Mouse (Mus musculus): Measurements from ENCODE around the gene Arid5b. TPM values are rescaled to one million over a fixed set of nuclear protein-coding genes. Genes with fewer than 3 reads are reported as not detected.

The Arid5b gene
- total and polyA plus RNA-seq, 2 experiments from 2014 or later: 13.3 to 13.6 TPM

DNA sequence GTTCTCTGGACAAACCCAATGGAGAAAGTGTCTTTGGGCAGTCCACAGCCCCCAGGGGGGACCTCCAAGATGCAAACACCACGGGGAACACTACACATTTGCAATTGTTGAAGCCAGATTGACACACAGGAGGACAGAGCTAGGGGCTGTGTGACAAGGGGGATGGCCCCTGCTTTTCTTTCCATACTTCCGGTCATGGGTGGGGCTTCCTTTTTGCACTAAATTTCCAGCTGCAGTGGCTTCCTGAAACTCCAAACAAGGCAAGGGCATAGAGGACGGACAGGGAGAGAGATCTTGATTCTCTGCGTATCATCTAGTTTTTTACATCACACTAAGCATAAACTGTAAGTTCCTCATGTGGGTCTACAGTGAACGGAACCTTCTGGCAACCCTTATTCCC is 210.6 kb downstream of the Arid5b start:
- Histone ChIP-seq H3K9me3 (ENCODE audit: low read length) (no peaks in the 10 kb centered on the region), H3K36me3 (ENCODE audit: insufficient read depth, low read length) (no peaks in the 10 kb centered on the region), H3K4me3 (ENCODE audit: low read depth, low read length) (no peak overlapping the region), H3K27me3 (ENCODE audit: insufficient read depth, low read length) (no peaks in the 10 kb centered on the region), H3K27ac (ENCODE audit: low read depth, low read length) (no peak overlapping the region), H3K9ac (replicated peaks; ENCODE audit: low read length, poor library complexity, severe bottlenecking) (no peak overlapping the region), H3K4me2 (ENCODE audit: low read depth, low read length, poor library complexity, severe bottlenecking) (no peak overlapping the region), H3K4me1 (ENCODE audit: insufficient read depth, low read length) (no peaks in the 10 kb centered on the region)
- 83% methylated on average over 5 of the region's 5 CpGs for WGBS
- DNase-seq (ENCODE audit: low spot score): no peak
- no peak for ATAC-seq (ENCODE audit: low FRiP score)
- TF ChIP-seq CTCF (IDR thresholded peaks at IDR 0.05): no peak

- WGBS: 80% methylated on average over 5 of the region's 5 CpGs
- Histone ChIP-seq H3K27ac (ENCODE audit: low read depth, low read length) (no peak overlapping the region), H3K36me3 (ENCODE audit: insufficient read depth, low read length) (no peaks in the 10 kb centered on the region), H3K4me3 (ENCODE audit: low read depth, low read length) (no peak overlapping the region), H3K4me2 (ENCODE audit: low read depth, low read length, poor library complexity, severe bottlenecking) (no peak overlapping the region), H3K27me3 (ENCODE audit: insufficient read depth, low read length) (no peaks in the 10 kb centered on the region), H3K4me1 (ENCODE audit: insufficient read depth, low read length) (no peaks in the 10 kb centered on the region), H3K9me3 (ENCODE audit: low read length) (no peaks in the 10 kb centered on the region), H3K9ac (replicated peaks; ENCODE audit: low read length, poor library complexity, severe bottlenecking) (no peak overlapping the region)
- DNase-seq (ENCODE audit: low spot score) (no peak), ATAC-seq (ENCODE audit: low FRiP score) (no peak)
- TF ChIP-seq CTCF (IDR thresholded peaks at IDR 0.05): no peak
Measured at GRCm38 (mm10) chr10:68066173-68066572, 212.4 kb downstream of the Arid5b start.

- Histone ChIP-seq H3K9ac (replicated peaks; ENCODE audit: low read length, poor library complexity, severe bottlenecking) (no peak overlapping the region), H3K4me3 (ENCODE audit: low read depth, low read length) (no peak overlapping the region), H3K4me1 (ENCODE audit: insufficient read depth, low read length) (no peaks in the 10 kb centered on the region; the same call in 1 of the 2 replicates), H3K27me3 (ENCODE audit: insufficient read depth, low read length) (no peaks in the 10 kb centered on the region), H3K4me2 (ENCODE audit: low read depth, low read length, poor library complexity, severe bottlenecking) (no peak overlapping the region), H3K9me3 (ENCODE audit: low read length) (no peaks in the 10 kb centered on the region), H3K36me3 (ENCODE audit: insufficient read depth, low read length) (no peaks in the 10 kb centered on the region), H3K27ac (ENCODE audit: low read depth, low read length) (no peak overlapping the region)
- peak; percentile 36 for DNase-seq (ENCODE audit: low spot score)
- TF ChIP-seq CTCF (IDR thresholded peaks at IDR 0.05): no peak
- WGBS: 48% methylated on average over 10 of the region's 10 CpGs
- ATAC-seq (ENCODE audit: low FRiP score): no peak
Measured at GRCm38 (mm10) chr10:68064571-68064970, 214.0 kb downstream of the Arid5b start.

- Histone ChIP-seq H3K27me3 (ENCODE audit: insufficient read depth, low read length) (no peaks in the 10 kb centered on the region), H3K4me1 (ENCODE audit: insufficient read depth, low read length) (no peaks in the 10 kb centered on the region; the same call in 1 of the 2 replicates), H3K4me3 (ENCODE audit: low read depth, low read length) (no peak overlapping the region), H3K9me3 (ENCODE audit: low read length) (no peaks in the 10 kb centered on the region), H3K36me3 (ENCODE audit: insufficient read depth, low read length) (no peaks in the 10 kb centered on the region), H3K4me2 (ENCODE audit: low read depth, low read length, poor library complexity, severe bottlenecking) (0 out of 2 replicates have a peak overlapping the region, but pooled peaks have one; percentile 9), H3K27ac (ENCODE audit: low read depth, low read length) (no peak overlapping the region), H3K9ac (replicated peaks; ENCODE audit: low read length, poor library complexity, severe bottlenecking) (no peak overlapping the region)
- ATAC-seq (ENCODE audit: low FRiP score) (no peak), DNase-seq (ENCODE audit: low spot score) (no peak)
- no peak for TF ChIP-seq CTCF (IDR thresholded peaks at IDR 0.05)
- WGBS: 35% methylated on average over 8 of the region's 8 CpGs
Measured at GRCm38 (mm10) chr10:68063806-68064545, 214.6 kb downstream of the Arid5b start.

DNA sequence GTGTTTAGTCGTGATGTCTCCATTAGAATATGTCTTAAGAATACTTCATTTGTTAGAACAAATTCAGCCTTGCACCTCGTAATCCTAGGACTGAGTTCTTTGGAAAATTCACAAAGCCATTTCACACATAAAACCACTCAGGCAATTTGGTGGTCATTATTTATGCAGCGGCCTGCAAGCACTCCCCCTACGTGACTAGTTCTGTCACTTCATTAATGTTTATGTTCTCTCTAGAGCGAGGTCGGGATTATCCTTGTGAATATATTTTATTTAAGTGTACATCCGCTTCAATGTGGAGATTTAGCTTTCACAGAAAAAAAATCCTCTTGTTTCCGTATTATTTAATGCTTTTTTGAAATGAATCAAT is 217.3 kb downstream of the Arid5b start:
- TF ChIP-seq CTCF (IDR thresholded peaks at IDR 0.05): 0 out of 2 replicates have a peak, but pooled peaks have one; percentile 2
- ATAC-seq (ENCODE audit: low FRiP score): no peak
- Histone ChIP-seq H3K27ac (ENCODE audit: low read depth, low read length) (no peak overlapping the region), H3K4me3 (ENCODE audit: low read depth, low read length) (no peak overlapping the region), H3K9ac (replicated peaks; ENCODE audit: low read length, poor library complexity, severe bottlenecking) (no peak overlapping the region), H3K4me2 (ENCODE audit: low read depth, low read length, poor library complexity, severe bottlenecking) (no peak overlapping the region), H3K36me3 (ENCODE audit: insufficient read depth, low read length) (no peaks in the 10 kb centered on the region), H3K4me1 (ENCODE audit: insufficient read depth, low read length) (no peaks in the 10 kb centered on the region; the same call in 1 of the 2 replicates), H3K9me3 (ENCODE audit: low read length) (no peaks in the 10 kb centered on the region), H3K27me3 (ENCODE audit: insufficient read depth, low read length) (no peaks in the 10 kb centered on the region)
- no peak for DNase-seq (ENCODE audit: low spot score)
- WGBS: 28% methylated on average over 8 of the region's 8 CpGs

- DNase-seq (ENCODE audit: low spot score): no peak
- Histone ChIP-seq H3K4me2 (ENCODE audit: low read depth, low read length, poor library complexity, severe bottlenecking) (no peak overlapping the region; the same call in 1 of the 2 replicates), H3K27me3 (ENCODE audit: insufficient read depth, low read length) (no peaks in the 10 kb centered on the region), H3K9ac (replicated peaks; ENCODE audit: low read length, poor library complexity, severe bottlenecking) (no peak overlapping the region), H3K36me3 (ENCODE audit: insufficient read depth, low read length) (no peaks in the 10 kb centered on the region), H3K27ac (ENCODE audit: low read depth, low read length) (0 out of 2 replicates have a peak overlapping the region, but pooled peaks have one; percentile 21), H3K4me3 (ENCODE audit: low read depth, low read length) (no peak overlapping the region), H3K4me1 (ENCODE audit: insufficient read depth, low read length) (no peaks in the 10 kb centered on the region; the same call in 1 of the 2 replicates), H3K9me3 (ENCODE audit: low read length) (no peaks in the 10 kb centered on the region)
- no peak for ATAC-seq (ENCODE audit: low FRiP score)
- WGBS: 48% methylated on average over 16 of the region's 16 CpGs
- TF ChIP-seq CTCF (IDR thresholded peaks at IDR 0.05): no peak
Measured at GRCm38 (mm10) chr10:68060590-68061248, 217.8 kb downstream of the Arid5b start.
